Mouse (Mus musculus) liver, adult 2 months (tissue): Measurements from ENCODE around the gene Prkca.

ENCODE experiments used
- CTCF ChIP-seq: fragments of 200-500 bp; IDR thresholded peaks from 2 replicates; pipeline ENCODE4 v1.5.1; 2011; ENCODE audit warnings: low read depth, low read length, control low read depth
- POLR2A ChIP-seq: fragments of 200-500 bp; IDR thresholded peaks from 2 replicates; pipeline ENCODE4 v1.6.1; 2011; ENCODE audit warnings: low read length, control low read depth; ENCODE audit not compliant: insufficient read depth; ENCODE audit errors: extremely low read depth

DNA sequence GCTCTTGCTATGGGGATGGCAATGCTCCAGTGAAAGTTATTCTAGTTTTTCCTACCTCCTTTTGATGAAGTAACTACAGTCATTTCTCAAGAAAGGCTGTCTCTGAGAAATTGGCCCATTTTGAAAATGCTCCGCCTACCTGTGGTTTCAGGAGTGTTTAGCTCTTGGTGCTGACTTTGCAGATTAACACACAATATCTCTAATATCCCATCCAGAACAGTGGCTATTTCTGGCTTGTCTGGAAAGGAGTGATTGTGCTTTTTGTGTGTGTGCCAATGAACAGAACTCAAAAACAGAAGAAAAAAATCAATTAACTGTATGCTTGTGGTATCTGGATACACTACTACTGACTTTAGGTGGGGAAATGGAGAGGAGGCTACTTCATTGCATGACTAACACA, 395.8 kb downstream of the Prkca start:
- TF ChIP-seq CTCF (no peak), POLR2A (no peak)
